Mouse (Mus musculus) effector memory CD4-positive, alpha-beta T cell, adult 5 months (primary cell): Measurements from ENCODE around the gene Gm5901. TPM values are rescaled to one million over a fixed set of nuclear protein-coding genes. Genes with fewer than 3 reads are reported as not detected.

Experiments
- polyA plus RNA-seq: library from polyadenylated mRNA; unstranded; fragments of 100-300 nt; shearing (Covaris generic); gene quantifications from one replicate; pipeline ENCODE4 v1.2.1, GENCODE M21; 2017

The Gm5901 gene
- polyA plus RNA-seq: not detected

DNA sequence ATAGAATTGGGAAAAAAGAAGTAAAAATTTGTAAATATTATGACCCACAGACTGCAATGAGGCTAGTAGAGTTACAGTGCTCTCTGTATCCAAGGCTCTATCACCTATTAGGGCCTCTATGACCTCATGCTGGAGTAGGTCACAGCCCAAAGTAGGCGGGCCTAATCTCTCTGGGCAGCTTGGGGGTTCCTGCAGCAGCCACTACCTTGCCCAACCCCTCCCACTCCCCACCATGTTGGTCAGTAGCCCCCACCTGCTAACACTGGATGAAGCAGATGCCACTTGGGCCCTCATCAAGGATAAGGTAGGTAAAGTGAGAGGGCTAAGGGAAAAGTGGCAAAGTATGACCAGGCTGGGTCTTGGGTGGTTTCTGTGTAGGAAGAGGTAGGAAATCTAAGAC, at the start of gene Gm5901:
Gm5901 (plus strand) TSS at position 173 of the 400 bp plus-strand sequence.

GRCm38 (mm10) chr7:105334004-105334403, 40.8 kb upstream of the Gm5901 start, which contains the start of gene Olfr690:
Gene Olfr690 (minus strand): TSS chr7:105334104.

GRCm38 (mm10) chr7:105342170-105342569, 32.7 kb upstream of the Gm5901 start, which contains the start of gene Olfr691:
Gene Olfr691 (minus strand): TSS chr7:105342270.

DNA sequence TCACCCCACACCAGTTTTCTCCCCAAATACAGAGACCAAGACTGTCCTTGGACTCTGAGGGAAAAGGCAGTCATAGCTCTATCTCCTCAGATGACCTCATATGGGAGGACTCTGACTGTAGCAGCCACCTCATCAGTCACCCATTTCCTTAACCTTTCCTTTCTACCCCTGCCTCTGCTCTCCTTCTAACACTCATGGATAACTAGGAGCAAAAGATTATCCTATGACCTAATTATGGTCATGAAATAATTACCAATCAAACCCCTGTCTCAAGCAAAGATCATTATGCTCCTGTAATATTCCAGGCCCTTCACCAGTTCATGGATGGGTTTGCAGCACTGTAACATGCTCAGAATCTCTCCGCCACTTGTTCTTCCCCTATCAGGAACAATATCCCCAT, 6.9 kb upstream of the Gm5901 start, which contains the start of gene Olfr692:
Olfr692 (plus strand) TSS at position 301 of the 400 bp plus-strand sequence.

DNA sequence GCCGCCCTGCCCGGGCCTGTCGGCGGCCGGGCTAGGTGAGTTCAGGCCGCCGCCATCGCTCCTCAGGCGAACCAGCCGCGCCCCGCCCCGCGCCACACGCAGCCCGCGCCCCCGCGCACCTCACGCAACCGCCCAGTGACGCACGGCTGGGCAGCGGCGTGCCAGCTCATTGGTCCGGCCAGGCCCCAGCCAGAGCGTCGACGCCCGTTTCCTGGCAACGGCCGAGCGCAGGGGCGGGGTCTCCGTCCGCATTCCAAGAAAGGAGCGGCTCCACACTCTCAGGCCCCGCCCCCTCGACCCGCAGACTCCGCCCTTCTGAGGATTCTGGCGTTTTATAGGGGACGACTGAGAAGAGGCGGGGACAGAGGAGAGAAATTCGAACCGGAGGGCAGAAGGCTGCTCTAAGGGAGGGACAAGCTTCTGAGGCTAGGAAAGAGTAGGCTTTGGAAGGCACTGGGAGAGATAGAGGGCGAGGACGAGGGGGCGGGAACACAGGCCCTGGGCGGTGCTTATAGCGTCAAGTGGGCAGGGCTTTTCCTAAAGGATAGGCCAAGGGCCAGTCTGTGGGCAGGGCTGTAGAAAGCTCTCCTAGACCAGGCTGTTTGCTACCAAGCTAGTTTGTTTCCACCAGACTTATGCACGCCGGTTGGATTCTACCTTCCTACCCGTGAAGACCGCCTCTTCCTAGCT, 25.2 kb downstream of the Gm5901 start, which contains the start of gene Fam160a2:
Fam160a2 (minus strand) TSS at position 120 of the 690 bp plus-strand sequence.

GRCm38 (mm10) chr7:105404268-105404667, 29.4 kb downstream of the Gm5901 start, which contains the start of gene Cnga4:
Gene Cnga4 (plus strand): TSS chr7:105404568.

DNA sequence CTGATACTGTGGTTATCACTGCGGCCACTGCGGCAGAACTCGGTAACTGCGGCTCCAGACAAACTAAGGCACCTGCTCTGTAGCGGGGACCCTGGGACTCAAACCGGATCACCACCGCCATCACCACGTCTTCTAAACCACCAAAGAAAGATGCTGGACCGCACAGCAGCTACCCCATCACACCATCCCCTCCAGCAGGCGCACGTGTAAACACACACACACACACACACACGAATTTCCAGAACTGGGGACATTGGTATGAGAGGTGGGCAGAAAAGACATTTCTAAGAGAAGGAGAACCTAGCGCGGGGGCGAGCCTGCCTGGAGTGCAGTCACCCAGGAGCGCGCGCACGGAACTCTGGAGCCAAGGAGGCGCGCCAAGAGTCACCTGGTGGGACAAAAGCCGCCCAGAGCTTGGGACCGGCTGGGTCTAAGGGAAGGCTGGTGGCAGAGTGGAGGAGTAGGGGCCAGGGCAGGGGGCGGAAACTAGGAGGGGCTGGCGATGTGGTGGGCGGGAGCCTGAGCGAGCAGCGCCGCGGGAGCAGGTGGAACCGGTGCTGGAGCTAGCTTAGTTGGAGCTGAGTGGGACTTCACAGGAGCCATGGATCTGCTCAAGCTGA, 50.7 kb downstream of the Gm5901 start, which contains the start of gene Cckbr:
Cckbr (plus strand) TSS at position 308 of the 620 bp plus-strand sequence.

Other genes starting within 250 kb of the Gm5901 start
- not detected for gene Olfr683, start 228.0 kb upstream of the Gm5901 start, polyA plus RNA-seq
- gene Olfr684, start 211.4 kb upstream of the Gm5901 start, polyA plus RNA-seq: not detected
- gene Olfr685, start 189.0 kb upstream of the Gm5901 start, polyA plus RNA-seq: not detected
- not detected for gene Olfr686, start 167.6 kb upstream of the Gm5901 start, polyA plus RNA-seq
- gene Olfr688, start 86.9 kb upstream of the Gm5901 start, polyA plus RNA-seq: not detected
- gene Olfr689, start 63.9 kb upstream of the Gm5901 start, polyA plus RNA-seq: 0.10 TPM
- not detected for gene Olfr690, start 40.9 kb upstream of the Gm5901 start, polyA plus RNA-seq
- gene Olfr691, start 32.8 kb upstream of the Gm5901 start, polyA plus RNA-seq: not detected
- not detected for gene Olfr692, start 6.8 kb upstream of the Gm5901 start, polyA plus RNA-seq
- 46.2 TPM for gene Fam160a2, start 25.0 kb downstream of the Gm5901 start, polyA plus RNA-seq
- not detected for gene Cnga4, start 29.5 kb downstream of the Gm5901 start, polyA plus RNA-seq
- gene Cckbr, start 50.7 kb downstream of the Gm5901 start, polyA plus RNA-seq: not detected
- not detected for gene Cavin3, start 107.3 kb downstream of the Gm5901 start, polyA plus RNA-seq
- 15.0 TPM for gene Smpd1, start 179.3 kb downstream of the Gm5901 start, polyA plus RNA-seq
- gene Apbb1, start 206.6 kb downstream of the Gm5901 start, polyA plus RNA-seq: 4.1 TPM
- gene Hpx, start 225.1 kb downstream of the Gm5901 start, polyA plus RNA-seq: not detected